Mouse (Mus musculus) MEL (cell line): ENCODE data around the gene Gm20449. TPM values are rescaled to one million over a fixed set of nuclear protein-coding genes. Genes with fewer than 3 reads are reported as not detected.
"Not testable (repeated sequence)": the region's sequence is repeated elsewhere in the genome, so short reads cannot be mapped to it uniquely, and the experiment has no call there.

ENCODE experiments used
- DNase-seq: peaks from one replicate; pipeline ENCODE4 v3.0.0; 2011; ENCODE audit warnings: low read depth, low spot score
- H3K27ac ChIP-seq: 2 replicates; pipeline ENCODE4 v1.5.1; 2012; ENCODE audit warnings: low read depth, mild to moderate bottlenecking, control low read depth, low read length, moderate library complexity; ENCODE audit not compliant: control insufficient read depth
- H3K27me3 ChIP-seq, 2 experiments: fragments of 150-350 bp in 1 of 2; sonication (generic) in 1 of 2; 2 replicates each; pipeline ENCODE4 v1.6.1; 2012; ENCODE audit warnings: low read length in 2 of 2, mild to moderate bottlenecking in 2 of 2, improper control_type of control experiment in 1 of 2, moderate library complexity in 1 of 2; ENCODE audit not compliant: insufficient read depth in 2 of 2, control insufficient read depth in 1 of 2
- H3K36me3 ChIP-seq, 2 experiments: 2 replicates each; pipeline ENCODE4 v1.6.1; 2012 to 2014; ENCODE audit warnings: low read length in 2 of 2, improper control_type of control experiment in 1 of 2, inconsistent platforms in 1 of 2, mild to moderate bottlenecking in 1 of 2; ENCODE audit not compliant: insufficient read depth in 2 of 2, control insufficient read depth in 1 of 2
- H3K4me1 ChIP-seq, 2 experiments: fragments of 150-350 bp in 1 of 2; sonication (generic) in 1 of 2; 2 replicates each; pipeline ENCODE4 v1.6.1; 2012; ENCODE audit warnings: low read length in 2 of 2, improper control_type of control experiment in 1 of 2, mild to moderate bottlenecking in 1 of 2; ENCODE audit not compliant: insufficient read depth in 2 of 2, control insufficient read depth in 1 of 2
- H3K4me3 ChIP-seq, 2 experiments: fragments of 150-350 bp in 1 of 2; sonication (generic) in 1 of 2; 2 replicates each; pipeline ENCODE4 v1.5.1; 2012; ENCODE audit warnings: low read depth in 2 of 2, low read length in 2 of 2, mild to moderate bottlenecking in 2 of 2, moderate library complexity in 2 of 2, control low read depth in 1 of 2, improper control_type of control experiment in 1 of 2; ENCODE audit not compliant: control insufficient read depth in 1 of 2, insufficient read depth in 1 of 2
- H3K79me2 ChIP-seq: 2 replicates; pipeline ENCODE4 v1.6.1; 2012; ENCODE audit warnings: mild to moderate bottlenecking, low read length, moderate library complexity; ENCODE audit not compliant: control insufficient read depth, poor library complexity, insufficient read depth
- H3K9ac ChIP-seq: 2 replicates; pipeline ENCODE4 v1.6.1; 2012; ENCODE audit warnings: low read depth, mild to moderate bottlenecking, control low read depth, low read length, moderate library complexity; ENCODE audit not compliant: control insufficient read depth, poor library complexity, severe bottlenecking
- H3K9me3 ChIP-seq: fragments of 150-350 bp; sonication (generic); replicated peaks from 2 replicates; pipeline ENCODE4 v1.6.1; 2012; ENCODE audit warnings: mild to moderate bottlenecking, low read length, improper control_type of control experiment, moderate library complexity; ENCODE audit not compliant: insufficient read depth
- E2F4 ChIP-seq: IDR thresholded peaks from 2 replicates; pipeline ENCODE4 v1.6.1; 2011; ENCODE audit warnings: low read depth, low read length, improper control_type of control experiment, borderline replicate concordance
- GABPA ChIP-seq: IDR thresholded peaks from 2 replicates; pipeline ENCODE4 v1.6.1; 2012; ENCODE audit warnings: low read depth, mild to moderate bottlenecking, inconsistent platforms, low read length, improper control_type of control experiment, moderate library complexity
- HCFC1 ChIP-seq: IDR thresholded peaks from 2 replicates; pipeline ENCODE4 v1.6.1; 2012; ENCODE audit warnings: low read depth, mild to moderate bottlenecking, inconsistent platforms, low read length, improper control_type of control experiment, moderate library complexity
- MAX ChIP-seq: IDR thresholded peaks from 2 replicates; pipeline ENCODE4 v1.6.1; 2011; ENCODE audit warnings: low read length, improper control_type of control experiment
- MXI1 ChIP-seq: IDR thresholded peaks from 2 replicates; pipeline ENCODE4 v1.6.1; 2011; ENCODE audit warnings: mild to moderate bottlenecking, low read depth, low read length, improper control_type of control experiment
- NELFE ChIP-seq: IDR thresholded peaks from 2 replicates; pipeline ENCODE4 v1.6.1; 2011; ENCODE audit warnings: low read depth, low read length, improper control_type of control experiment
- POLR2AphosphoS5 ChIP-seq: IDR thresholded peaks from 2 replicates; pipeline ENCODE4 v1.6.1; 2012; ENCODE audit warnings: low read depth, borderline replicate concordance, mild to moderate bottlenecking, inconsistent platforms, low read length, moderate library complexity, mixed read lengths
- SMC3 ChIP-seq: IDR thresholded peaks from 2 replicates; pipeline ENCODE4 v1.6.1; 2011; ENCODE audit warnings: low read depth, low read length, improper control_type of control experiment
- TAL1 ChIP-seq: IDR thresholded peaks from 2 replicates; pipeline ENCODE4 v1.6.1; 2012; ENCODE audit warnings: mild to moderate bottlenecking, inconsistent platforms, low read length, moderate library complexity, mixed read lengths
- USF2 ChIP-seq, 2 experiments: IDR thresholded peaks; 2 replicates each; pipeline ENCODE4 v1.6.1; 2011 to 2012; ENCODE audit warnings: improper control_type of control experiment in 2 of 2, low read length in 2 of 2, borderline replicate concordance in 1 of 2, inconsistent platforms in 1 of 2, low read depth in 1 of 2, mild to moderate bottlenecking in 1 of 2; ENCODE audit not compliant: insufficient read depth in 1 of 2
- ZKSCAN1 ChIP-seq: IDR thresholded peaks from 2 replicates; pipeline ENCODE4 v1.6.1; 2012; ENCODE audit warnings: low read depth, mild to moderate bottlenecking, inconsistent platforms, low read length, improper control_type of control experiment, moderate library complexity
- ZNF384 ChIP-seq: IDR thresholded peaks from 2 replicates; pipeline ENCODE4 v1.6.1; 2012; ENCODE audit warnings: low read depth, mild to moderate bottlenecking, inconsistent platforms, low read length, improper control_type of control experiment
- polyA plus RNA-seq, 2 experiments: library from polyadenylated mRNA; stranded (reverse) in 1 of 2; unstranded in 1 of 2; fragments of >175 nt in 1 of 2; fragments of >200 nt in 1 of 2; gene quantifications; 2 replicates each; pipeline versions ENCODE4 v1.2.1 to v1.2.4; 2012; ENCODE audit warnings: low replicate concordance in 2 of 2, low read depth in 1 of 2; ENCODE audit not compliant: insufficient read length in 2 of 2, insufficient read depth in 1 of 2, missing spikeins in 1 of 2
- total RNA-seq: library from RNA; depleted of rRNA; stranded (reverse); fragments of 300-350 nt; gene quantifications from 2 replicates; pipeline ENCODE4 v1.2.3, GENCODE M21; 2012

Gm20449 gene
- total and polyA plus RNA-seq, 3 experiments = not detected

DNA sequence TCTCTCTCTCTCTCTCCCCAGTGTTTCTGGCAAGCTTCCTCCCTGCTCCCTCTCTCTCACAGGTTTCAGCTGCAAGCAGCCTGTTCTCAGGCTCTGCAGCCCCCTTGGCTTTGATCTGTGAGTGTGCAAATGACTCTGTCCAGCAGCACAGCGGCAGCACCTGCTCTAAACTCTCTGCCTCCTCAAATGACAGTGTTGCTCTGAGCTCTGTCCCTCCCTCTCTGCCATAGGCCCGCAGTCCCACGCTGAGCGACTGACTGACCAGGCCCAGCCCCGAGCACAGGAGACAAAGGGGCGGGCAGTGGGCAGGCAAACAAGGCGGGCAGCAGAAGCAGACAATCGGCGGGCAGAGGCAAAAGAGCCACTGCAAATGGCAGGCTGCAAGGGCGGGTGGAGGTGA is 47.4 kb downstream of the Gm20449 start:
- no peak overlapping the region for H3K9ac ChIP-seq
- no peaks in the 10 kb centered on the region for H3K36me3 ChIP-seq
- H3K9me3 ChIP-seq = no peaks in the 10 kb centered on the region
- no peak overlapping the region for H3K27ac ChIP-seq
- TF ChIP-seq ZKSCAN1 (no peak), MXI1 (no peak), TAL1 (no peak), NELFE (no peak), ZNF384 (no peak), POLR2AphosphoS5 (no peak), HCFC1 (no peak), MAX (no peak)
- no peaks in the 10 kb centered on the region for H3K27me3 ChIP-seq
- no peaks in the 10 kb centered on the region for H3K79me2 ChIP-seq
- no peak overlapping the region for H3K4me3 ChIP-seq
- H3K4me1 ChIP-seq = no peaks in the 10 kb centered on the region
- no peak for DNase-seq

DNA sequence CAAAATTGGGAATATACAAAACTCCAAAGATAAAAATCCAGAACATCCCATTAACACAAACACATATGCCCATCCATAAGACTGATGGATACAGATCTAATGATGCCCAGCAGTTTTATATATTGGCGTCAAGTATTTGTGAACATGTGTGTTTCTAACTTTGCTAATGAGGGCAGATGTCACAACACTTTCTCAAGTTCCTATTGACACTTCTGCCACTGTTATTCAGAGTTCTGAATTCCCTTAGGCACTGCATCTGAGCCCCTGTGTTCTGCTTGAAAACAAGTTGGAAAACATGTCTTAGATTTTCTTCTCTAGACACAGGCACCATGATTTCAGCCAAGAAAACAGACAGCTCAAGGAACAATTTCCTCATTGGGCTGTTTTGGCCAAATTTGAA is 50.6 kb downstream of the Gm20449 start, which contains the start of gene Vmn2r57:
Vmn2r57 (minus strand) TSS at position 101 of the 400 bp plus-strand sequence.
- H3K36me3 ChIP-seq, H3K27me3 ChIP-seq, H3K27ac ChIP-seq, DNase-seq, H3K9ac ChIP-seq, H3K4me1 ChIP-seq, H3K9me3 ChIP-seq, H3K79me2 ChIP-seq, H3K4me3 ChIP-seq: not testable (repeated sequence)

DNA sequence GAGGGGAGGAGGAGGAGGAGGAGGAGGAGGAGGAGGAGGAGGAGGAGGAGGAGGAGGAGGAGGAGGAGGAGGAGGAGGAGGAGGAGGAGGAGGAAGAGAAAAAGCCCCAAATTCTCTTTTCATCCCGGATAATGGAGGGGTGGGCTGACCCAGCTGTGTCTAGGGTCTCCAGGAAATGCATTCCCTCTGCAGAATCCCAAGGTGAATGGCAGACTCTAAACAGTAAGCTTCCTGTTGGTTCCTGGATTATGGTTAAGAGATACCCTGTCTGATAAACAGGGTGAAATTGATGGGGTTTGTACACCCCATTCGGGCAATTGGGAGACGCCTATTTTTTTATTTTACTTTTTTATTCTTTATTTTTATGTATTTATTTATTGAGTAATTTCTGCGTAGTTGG is 105.1 kb downstream of the Gm20449 start:
- Histone ChIP-seq H3K4me3 (no peak overlapping the region), H3K27ac (no peak overlapping the region), H3K27me3 (no peaks in the 10 kb centered on the region), H3K9ac (no peak overlapping the region), H3K36me3 (no peaks in the 10 kb centered on the region), H3K4me1 (no peaks in the 10 kb centered on the region), H3K79me2 (no peaks in the 10 kb centered on the region), H3K9me3 (no peaks in the 10 kb centered on the region)
- no peak for DNase-seq
- TF ChIP-seq USF2 (IDR thresholded peaks at IDR 0.05; ENCODE audit: borderline replicate concordance in 1 of 2, insufficient read depth in 1 of 2, low read depth in 1 of 2, low read length in 2 of 2) (no peak), MXI1 (no peak), E2F4 (no peak), SMC3 (no peak), GABPA (no peak)
